Mouse (Mus musculus) ES-E14 (cell line): ENCODE results near the gene Plcg2. TPM values are rescaled to one million over a fixed set of nuclear protein-coding genes. Genes with fewer than 3 reads are reported as not detected.

Source experiments
- DNase-seq: peaks from one replicate; pipeline ENCODE4 v3.0.0-alpha.2; 2013; ENCODE audit warnings: low read depth, low spot score
- H3K27ac ChIP-seq: 2 replicates; pipeline ENCODE4 v1.5.1; 2012; ENCODE audit warnings: low read depth, mild to moderate bottlenecking, low read length, moderate library complexity, mixed read lengths; ENCODE audit not compliant: poor library complexity, insufficient read depth, severe bottlenecking
- H3K36me3 ChIP-seq: 2 replicates; pipeline ENCODE4 v1.6.1; 2012; ENCODE audit warnings: mild to moderate bottlenecking, low read length, moderate library complexity, mixed read lengths; ENCODE audit not compliant: control insufficient read depth, poor library complexity, insufficient read depth, severe bottlenecking
- H3K4me1 ChIP-seq, 2 experiments: fragments of 150-350 bp in 1 of 2; sonication (generic) in 1 of 2; 2 replicates each; pipeline ENCODE4 v1.6.1; 2012; ENCODE audit warnings: low read length in 2 of 2, mild to moderate bottlenecking in 1 of 2, mixed read lengths in 1 of 2; ENCODE audit not compliant: control insufficient read depth in 2 of 2, insufficient read depth in 2 of 2, poor library complexity in 1 of 2
- H3K4me3 ChIP-seq, 2 experiments: fragments of 150-350 bp in 1 of 2; sonication (generic) in 1 of 2; 2 replicates each; pipeline ENCODE4 v1.5.1; 2012; ENCODE audit warnings: low read length in 2 of 2, low read depth in 1 of 2, mild to moderate bottlenecking in 1 of 2, mixed read lengths in 1 of 2; ENCODE audit not compliant: insufficient read depth in 1 of 2, poor library complexity in 1 of 2, severe bottlenecking in 1 of 2
- H3K9ac ChIP-seq: 2 replicates; pipeline ENCODE4 v1.6.1; 2012; ENCODE audit warnings: low read depth, mild to moderate bottlenecking, low read length, mixed read lengths; ENCODE audit not compliant: poor library complexity, insufficient read depth, severe bottlenecking
- H3K9me3 ChIP-seq: fragments of 150-350 bp; sonication (generic); 2 replicates; pipeline ENCODE4 v1.6.1; 2012; ENCODE audit warnings: low read depth, mild to moderate bottlenecking, low read length; ENCODE audit not compliant: control insufficient read depth, insufficient read depth
- CHD2 ChIP-seq: IDR thresholded peaks from 2 replicates; pipeline ENCODE4 v1.6.1; 2014; ENCODE audit warnings: mild to moderate bottlenecking, low read depth, low read length, inconsistent platforms
- HCFC1 ChIP-seq: IDR thresholded peaks from 2 replicates; pipeline ENCODE4 v1.6.1; 2012; ENCODE audit warnings: low read length, inconsistent platforms, borderline replicate concordance; ENCODE audit not compliant: insufficient read depth
- MAFK ChIP-seq: IDR thresholded peaks from 2 replicates; pipeline ENCODE4 v1.6.1; 2014; ENCODE audit warnings: mild to moderate bottlenecking, low read depth, low read length, inconsistent platforms; ENCODE audit not compliant: insufficient read depth
- ZC3H11A ChIP-seq: IDR thresholded peaks from 2 replicates; pipeline ENCODE4 v1.6.1; 2012; ENCODE audit warnings: low read depth, mild to moderate bottlenecking, inconsistent platforms, low read length, borderline replicate concordance
- ZNF384 ChIP-seq: IDR thresholded peaks from 2 replicates; pipeline ENCODE4 v1.6.1; 2012; ENCODE audit warnings: low read depth, low read length, inconsistent platforms
- in situ Hi-C, 2 experiments: fragments of 600-800 bp; cut with MboI; formaldehyde crosslinking; loops; one replicate each; pipeline ENCODE4 v1.15.1; 2025; ENCODE audit warnings: low sequenced_read_pairs in 2 of 2, inconsistent platforms in 1 of 2; ENCODE audit not compliant: unreplicated experiment in 2 of 2
- total RNA-seq: library from RNA; depleted of rRNA; stranded (reverse); fragments of 300-350 nt; gene quantifications from 2 replicates; pipeline ENCODE4 v1.2.3, GENCODE M21; 2012; rRNA removed

Plcg2 gene
- total RNA-seq, 1 experiment: 32.4 TPM

- TF ChIP-seq MAFK: no peak
- no peak for TF ChIP-seq CHD2
- no peak for TF ChIP-seq ZNF384
- no peak for TF ChIP-seq HCFC1
- TF ChIP-seq ZC3H11A: no peak
- in situ Hi-C loops: no loop called here
- H3K9ac ChIP-seq: no peak overlapping the region
- no peak for DNase-seq
- H3K27ac ChIP-seq: no peak overlapping the region
- H3K36me3 ChIP-seq: no peaks in the 10 kb centered on the region
- no peaks in the 10 kb centered on the region for H3K9me3 ChIP-seq
- H3K4me3 ChIP-seq: no peak overlapping the region
- no peaks in the 10 kb centered on the region; a peak in 1 of 4 replicates for H3K4me1 ChIP-seq
These were observed 178.9 kb downstream of the Plcg2 start for GRCm38 (mm10) chr8:117677011-117677410.

GRCm38 (mm10) chr8:117678650-117679049, 180.6 kb downstream of the Plcg2 start:
- Histone ChIP-seq H3K36me3 (no peaks in the 10 kb centered on the region), H3K4me3 (no peak overlapping the region), H3K9ac (no peak overlapping the region), H3K4me1 (no peaks in the 10 kb centered on the region), H3K9me3 (no peaks in the 10 kb centered on the region), H3K27ac (no peak overlapping the region)
- TF ChIP-seq CHD2 (no peak), ZC3H11A (no peak), ZNF384 (no peak), MAFK (no peak), HCFC1 (no peak)
- in situ Hi-C loops: no loop called here
- no peak for DNase-seq

DNA sequence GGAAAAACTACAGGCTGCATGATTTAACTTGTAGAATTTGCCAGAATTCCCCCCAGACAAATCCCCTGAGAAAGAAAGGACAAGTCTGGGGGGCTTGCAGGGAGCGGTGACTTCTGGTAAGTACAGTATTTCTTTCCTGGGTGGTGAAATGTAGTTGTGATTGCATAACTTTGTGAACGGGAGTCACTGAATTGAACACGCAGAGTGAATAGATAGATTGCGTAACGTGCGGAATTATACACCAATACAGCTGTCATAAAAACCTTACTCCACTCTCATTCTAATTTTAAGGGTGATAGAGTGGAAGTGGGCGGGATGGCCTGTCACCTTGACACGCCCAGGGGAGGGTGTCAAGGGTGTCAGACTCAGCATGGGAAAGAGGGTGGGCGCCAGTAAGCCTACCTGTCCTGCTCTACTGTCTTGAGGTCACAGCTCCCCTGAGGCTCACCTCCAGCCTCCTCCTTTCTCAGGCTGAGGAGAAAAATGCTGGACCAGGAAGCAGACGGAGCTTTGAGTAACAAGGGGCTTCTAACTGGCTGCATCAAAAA, 185.9 kb downstream of the Plcg2 start:
- in situ Hi-C loops: no loop called here
- Histone ChIP-seq H3K4me1 (no peaks in the 10 kb centered on the region), H3K9ac (no peak overlapping the region), H3K36me3 (no peaks in the 10 kb centered on the region), H3K9me3 (no peaks in the 10 kb centered on the region), H3K4me3 (no peak overlapping the region), H3K27ac (no peak overlapping the region)
- TF ChIP-seq ZC3H11A (no peak), ZNF384 (no peak), MAFK (no peak), CHD2 (no peak), HCFC1 (no peak)
- DNase-seq: no peak

DNA sequence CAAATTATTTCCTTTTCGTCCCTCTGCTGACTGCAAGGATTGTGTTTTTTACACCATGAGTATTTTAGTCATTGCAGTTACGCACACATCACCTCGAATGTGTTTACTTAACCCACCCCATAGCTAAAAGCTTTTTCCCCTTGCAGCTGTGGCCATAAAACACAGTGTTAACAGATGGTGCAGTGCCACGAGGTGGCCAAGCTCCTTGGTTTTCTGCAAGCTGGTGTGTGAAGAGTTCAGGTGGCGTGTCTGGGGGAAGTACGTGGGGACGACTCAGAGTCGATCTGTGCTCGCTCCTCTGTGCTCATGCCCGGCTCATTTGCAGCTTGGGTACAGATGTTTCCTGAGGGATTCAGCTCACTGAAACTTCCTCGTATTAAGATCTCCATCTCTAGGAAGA, 186.4 kb downstream of the Plcg2 start:
- Histone ChIP-seq H3K4me3 (no peak overlapping the region), H3K36me3 (no peaks in the 10 kb centered on the region), H3K27ac (no peak overlapping the region), H3K4me1 (no peaks in the 10 kb centered on the region), H3K9ac (no peak overlapping the region), H3K9me3 (no peaks in the 10 kb centered on the region)
- in situ Hi-C loops: no loop called here
- no peak for DNase-seq
- TF ChIP-seq HCFC1: no peak
- no peak for TF ChIP-seq MAFK
- no peak for TF ChIP-seq ZNF384
- no peak for TF ChIP-seq ZC3H11A
- TF ChIP-seq CHD2: no peak

Other genes with a start within 250 kb of the Plcg2 start
- gene Cmip, start 241.2 kb upstream of the Plcg2 start, total RNA-seq: 24.5 and 26.3 TPM in 2 replicates
- gene Sdr42e1, start 175.4 kb downstream of the Plcg2 start, total RNA-seq: 1.7 and 2.5 TPM in 2 replicates
- 0.31 TPM in 1 of 2 replicates, not detected in the other for gene Hsd17b2, start 203.6 kb downstream of the Plcg2 start, total RNA-seq